Mouse (Mus musculus): Measurements from ENCODE around the gene Dlg2. TPM values are rescaled to one million over a fixed set of nuclear protein-coding genes. Genes with fewer than 3 reads are reported as not detected.

Gene Dlg2
- total RNA-seq, 4 experiments from 2014 or later, result 216 to 253 (median 244) TPM

DNA sequence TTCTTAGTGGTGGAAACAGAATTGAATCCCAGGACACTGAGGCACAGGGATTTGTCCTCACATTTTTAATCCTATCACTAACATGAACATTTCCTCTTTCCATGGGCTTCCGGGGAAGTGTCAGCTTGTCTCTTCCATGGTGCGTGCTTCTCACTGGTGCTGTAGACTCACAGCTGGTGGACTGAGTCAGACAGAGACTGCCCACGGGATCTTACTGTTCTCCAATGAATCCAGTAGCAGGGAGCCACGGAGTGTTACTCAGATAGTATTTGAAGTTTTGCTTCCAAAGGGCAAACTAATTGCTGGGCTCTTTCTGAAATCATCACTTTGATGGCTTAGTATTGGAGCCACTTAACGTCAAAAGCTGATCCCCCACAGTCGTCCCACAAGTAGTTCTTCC lies 963.9 kb downstream of the Dlg2 start:
- DNase-seq (ENCODE audit: low spot score in 2 of 2), result peak in 1 of 2 experiments; percentile 44

DNA sequence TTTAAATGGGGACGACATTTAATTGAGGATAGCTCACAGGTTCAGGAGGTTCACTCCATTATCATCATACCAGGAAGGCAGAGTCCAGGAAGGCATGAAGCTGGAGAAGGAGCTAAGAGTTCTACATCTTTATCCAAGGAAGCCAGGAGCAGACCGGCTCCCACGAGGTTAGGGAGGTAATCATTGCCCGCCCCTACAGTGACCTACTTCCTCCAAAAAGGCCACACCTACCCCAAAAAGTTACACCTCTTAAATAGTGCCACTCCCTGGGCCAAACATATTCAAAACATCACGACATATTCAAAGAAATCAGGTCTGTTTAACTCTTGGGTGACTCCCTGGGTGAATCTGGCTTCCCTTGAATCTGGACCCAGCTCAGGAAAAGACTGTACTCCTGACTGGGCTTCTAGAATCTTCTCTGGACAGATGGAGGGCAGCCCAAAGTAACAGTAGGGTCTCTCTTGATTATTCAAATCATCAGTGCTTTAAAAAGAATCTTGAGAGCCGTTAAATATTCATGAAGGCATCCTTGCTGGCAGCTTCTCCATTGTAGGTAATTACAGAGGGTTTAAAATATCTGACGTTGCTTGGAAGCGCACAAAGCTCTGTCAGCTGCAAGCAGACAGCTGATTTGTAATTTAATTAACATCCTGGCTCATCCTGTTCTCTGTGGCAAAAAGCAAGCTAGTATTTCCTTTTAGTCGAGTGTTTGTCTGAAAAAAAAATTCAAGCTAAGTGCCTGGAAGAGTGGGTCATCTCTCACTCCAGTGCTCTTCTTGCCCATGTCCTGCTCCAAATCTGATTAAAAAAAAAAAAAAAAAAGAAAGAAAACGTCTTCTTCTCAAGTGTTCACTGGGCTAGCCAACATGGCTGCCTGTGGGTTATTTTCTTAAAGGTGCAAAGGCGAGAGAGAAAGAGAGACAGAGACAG lies 966.2 kb downstream of the Dlg2 start:
- peak; percentile 46 to 57 for DNase-seq (ENCODE audit: low spot score in 2 of 2)

DNA sequence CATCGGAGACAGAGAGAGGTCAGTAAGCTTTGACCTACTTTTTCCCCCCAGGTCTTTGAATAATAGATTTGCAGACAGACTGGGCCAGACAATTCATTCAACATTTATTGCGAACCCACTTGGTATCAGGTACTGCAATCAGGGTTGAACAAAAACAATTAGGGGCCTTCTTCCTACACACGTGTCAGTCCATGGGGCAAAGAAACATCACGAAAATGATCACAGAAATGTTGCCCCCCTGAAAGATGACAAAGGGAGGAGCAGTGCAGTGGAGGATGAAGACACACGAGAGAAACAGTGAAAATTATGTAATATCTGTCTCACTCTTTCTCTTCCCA lies 966.9 kb downstream of the Dlg2 start:
- DNase-seq (ENCODE audit: low spot score in 2 of 2), result no peak

DNA sequence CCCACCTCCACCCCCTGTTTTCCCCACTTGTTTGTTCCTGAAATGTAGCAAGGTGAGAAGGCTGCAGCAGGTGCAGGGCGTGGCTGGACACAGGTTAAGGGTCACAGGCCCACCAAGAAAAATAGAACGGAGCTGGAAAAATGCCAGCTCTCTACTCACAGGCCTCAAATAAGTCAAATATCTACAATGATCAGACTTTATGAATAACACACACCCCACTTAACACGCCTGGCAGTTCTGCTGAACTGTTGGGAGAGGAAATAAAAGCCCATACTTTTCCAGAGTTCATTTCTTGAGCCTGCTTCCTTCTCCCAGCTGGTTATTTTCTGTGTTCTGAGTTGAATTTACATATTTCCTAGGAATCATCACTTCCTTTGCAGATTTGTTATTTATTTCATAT lies 967.4 kb downstream of the Dlg2 start:
- no peak for DNase-seq (ENCODE audit: low spot score in 2 of 2)

DNA sequence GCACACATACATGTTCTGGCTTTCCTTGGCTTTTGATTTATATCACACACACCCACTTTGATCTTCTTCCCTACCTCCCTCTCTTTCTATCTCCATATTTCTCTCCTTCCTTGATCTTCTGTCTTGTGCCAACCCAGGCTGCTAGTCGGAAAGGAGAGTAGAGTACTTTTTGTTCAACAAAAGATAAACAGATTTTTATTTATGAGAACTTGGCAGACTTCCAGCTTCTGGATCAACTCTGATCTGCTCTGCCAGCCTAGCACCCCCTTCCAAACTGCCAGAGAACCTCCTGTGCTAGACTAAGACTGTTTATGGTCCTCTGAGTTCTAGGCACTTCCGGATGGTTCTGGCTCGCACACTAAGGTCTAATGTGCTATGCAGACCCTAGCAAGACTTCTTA lies 968.3 kb downstream of the Dlg2 start:
- peak; percentile 41 to 48 for DNase-seq (ENCODE audit: low spot score in 2 of 2)

DNA sequence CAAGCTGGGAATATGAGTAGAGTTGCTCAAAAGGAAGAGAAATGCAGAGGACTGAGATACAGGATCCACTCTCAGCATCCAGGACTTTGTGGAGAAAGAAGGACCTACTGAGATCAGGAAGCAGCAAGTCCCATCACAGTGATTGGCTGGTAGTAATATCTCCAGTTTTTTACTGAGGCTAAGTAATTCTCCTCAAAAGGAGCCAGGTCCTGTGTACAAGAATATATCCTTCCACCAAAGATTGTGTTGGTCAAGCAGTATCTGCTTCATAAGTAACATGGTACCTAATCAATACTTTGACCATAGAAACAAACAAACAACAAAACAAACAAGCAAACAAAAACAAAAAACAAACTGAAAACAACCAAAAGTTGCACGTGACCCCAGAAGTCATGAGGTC lies 980.3 kb downstream of the Dlg2 start:
- DNase-seq (ENCODE audit: low spot score in 2 of 2), result no peak

DNA sequence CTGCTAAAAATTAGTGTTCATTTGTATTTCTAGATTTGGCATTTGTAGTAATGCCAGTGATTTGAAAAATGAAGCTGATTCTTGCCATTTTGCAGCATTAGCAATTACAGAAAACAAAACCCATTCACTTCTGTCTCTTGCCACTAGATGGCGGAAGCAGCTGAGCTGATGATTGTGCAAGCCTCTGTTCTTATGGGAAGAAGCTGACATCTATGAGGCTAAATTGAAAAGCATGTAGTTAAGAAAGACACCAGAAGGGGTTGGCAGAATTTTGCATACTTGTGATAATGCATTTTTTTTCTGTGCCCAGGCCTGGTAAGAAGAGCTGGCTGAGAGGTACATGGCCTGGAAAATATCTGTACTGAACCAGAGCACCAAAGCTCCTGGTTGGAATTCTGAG lies 980.7 kb downstream of the Dlg2 start:
- DNase-seq (ENCODE audit: low spot score in 2 of 2), result peak; percentile 60 to 76

DNA sequence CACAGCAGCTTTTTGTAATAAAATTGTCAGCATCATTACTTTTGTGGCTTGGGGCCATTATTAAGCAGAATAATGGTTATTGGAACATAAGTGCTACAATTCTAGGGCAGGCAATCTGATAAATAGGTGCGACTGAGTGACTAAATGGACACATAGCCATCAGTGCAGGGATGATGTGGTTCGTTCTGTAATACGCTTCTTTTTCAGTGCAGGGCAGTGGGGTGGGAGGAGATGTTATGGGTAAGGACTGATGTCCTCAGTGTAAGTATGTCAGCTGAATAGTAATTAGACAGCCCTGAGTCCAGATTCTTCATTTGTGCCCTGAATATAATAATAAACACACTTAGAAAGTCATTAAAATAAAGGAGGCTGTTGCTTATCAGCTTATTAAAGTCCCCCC lies 984.9 kb downstream of the Dlg2 start:
- no peak for DNase-seq (ENCODE audit: low spot score in 2 of 2)

DNA sequence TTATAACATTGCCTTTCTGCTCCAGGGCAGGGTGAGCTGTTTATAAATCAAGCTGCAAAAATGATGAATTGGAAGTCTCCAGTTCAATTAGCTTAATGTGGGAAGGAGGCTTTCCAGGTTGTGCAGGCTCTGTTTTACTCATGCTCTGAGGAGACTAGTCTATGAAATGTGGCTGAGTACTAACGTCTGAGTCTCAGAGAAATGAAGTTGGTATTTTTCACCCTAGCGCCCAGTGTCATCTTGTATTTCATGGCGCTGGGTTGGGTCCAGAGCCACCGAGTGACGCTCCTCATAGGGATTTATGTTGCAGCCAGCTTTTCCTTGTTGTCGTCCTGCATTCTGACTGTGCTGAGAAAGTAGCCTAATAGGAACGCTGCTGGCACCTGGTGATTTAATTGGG lies 986.8 kb downstream of the Dlg2 start:
- DNase-seq (ENCODE audit: low spot score in 2 of 2), result no peak

DNA sequence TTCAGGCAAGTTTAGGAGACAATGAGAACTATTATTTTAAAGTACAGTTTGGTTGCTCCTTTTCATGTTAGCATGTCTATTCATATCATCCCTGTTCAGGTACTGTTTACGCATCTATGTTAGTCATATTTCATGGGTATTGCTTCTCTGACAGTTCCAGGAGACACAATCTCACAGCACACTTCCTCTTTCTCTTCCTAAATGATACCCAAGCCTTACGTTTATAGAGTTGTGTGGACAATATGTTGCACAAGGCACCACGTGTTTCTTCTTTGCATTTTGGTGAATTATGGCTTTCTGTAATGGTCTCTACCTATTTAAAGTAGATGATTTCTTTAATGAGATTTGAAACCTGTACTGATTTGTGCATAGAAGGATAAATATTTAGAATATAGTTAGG lies 990.6 kb downstream of the Dlg2 start:
- DNase-seq (ENCODE audit: low spot score in 2 of 2), result no peak

DNA sequence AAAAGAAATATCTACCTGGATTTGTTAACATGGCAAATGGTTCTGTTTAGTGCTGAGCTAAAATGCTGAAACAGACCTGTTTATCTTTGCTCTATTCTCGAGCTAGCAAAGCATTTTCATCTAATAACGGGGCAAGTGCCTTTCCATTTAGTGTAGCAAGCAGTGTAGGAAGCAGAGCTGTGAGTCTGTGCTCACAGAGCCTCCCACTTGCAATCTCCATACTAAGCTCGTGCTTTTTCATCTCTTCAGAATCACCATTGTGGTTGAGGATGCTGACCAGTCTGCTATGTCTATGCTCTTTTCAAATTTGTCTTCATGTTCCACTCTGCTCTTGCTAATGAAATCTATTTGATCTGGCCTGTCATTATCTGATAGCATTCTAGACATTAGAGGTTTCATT lies 1002.7 kb downstream of the Dlg2 start:
- no peak for DNase-seq (ENCODE audit: low spot score in 2 of 2)

DNA sequence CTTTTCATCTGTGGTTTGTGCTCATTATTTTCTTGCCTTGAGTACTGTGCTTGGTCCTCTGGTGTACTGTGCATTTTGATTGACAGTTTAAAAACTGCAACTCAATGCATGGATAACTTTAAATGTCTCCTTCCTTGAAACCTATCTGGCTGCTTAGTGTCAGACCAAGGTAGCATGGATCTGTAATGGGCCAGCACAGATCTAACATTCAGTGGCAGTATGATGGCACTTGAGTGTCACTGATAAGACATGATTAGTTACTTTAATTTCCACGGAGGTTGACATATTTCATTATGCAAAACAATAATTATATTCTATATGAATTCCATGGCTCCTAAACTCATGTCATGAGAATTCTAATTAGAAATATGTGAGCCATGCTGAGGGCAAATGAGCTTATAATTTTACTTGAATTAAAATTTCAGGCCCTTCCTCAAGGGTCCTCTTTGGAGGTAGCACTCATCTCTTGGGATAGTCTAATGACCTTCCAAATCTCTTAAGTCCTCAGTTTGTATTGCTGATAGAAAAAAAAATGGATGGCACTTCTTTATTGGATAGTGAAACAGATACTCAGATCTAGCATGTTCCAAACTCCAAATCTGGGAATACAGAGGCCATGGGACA lies 1005.2 kb downstream of the Dlg2 start:
- DNase-seq (ENCODE audit: low spot score in 2 of 2), result no peak

DNA sequence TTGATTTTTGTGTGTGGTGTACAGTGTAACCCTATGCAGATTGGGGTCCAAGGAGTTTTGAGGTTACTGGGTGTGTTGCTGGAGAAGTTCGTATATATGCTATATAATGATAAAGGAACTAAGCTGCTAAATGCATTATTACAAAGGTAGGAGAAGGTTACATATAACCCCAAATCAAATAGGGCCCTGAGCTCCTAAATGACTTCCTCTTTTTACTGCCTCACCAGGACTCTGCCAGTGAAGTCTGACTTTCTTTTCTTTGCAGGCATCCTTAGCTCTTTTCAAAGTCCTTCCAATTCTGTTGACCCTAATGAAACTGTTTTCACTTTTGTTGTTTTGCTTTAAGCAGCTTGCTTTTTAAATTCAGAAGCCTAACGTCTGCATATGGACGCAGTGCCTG lies 1016.8 kb downstream of the Dlg2 start:
- DNase-seq (ENCODE audit: low spot score in 2 of 2), result no peak

DNA sequence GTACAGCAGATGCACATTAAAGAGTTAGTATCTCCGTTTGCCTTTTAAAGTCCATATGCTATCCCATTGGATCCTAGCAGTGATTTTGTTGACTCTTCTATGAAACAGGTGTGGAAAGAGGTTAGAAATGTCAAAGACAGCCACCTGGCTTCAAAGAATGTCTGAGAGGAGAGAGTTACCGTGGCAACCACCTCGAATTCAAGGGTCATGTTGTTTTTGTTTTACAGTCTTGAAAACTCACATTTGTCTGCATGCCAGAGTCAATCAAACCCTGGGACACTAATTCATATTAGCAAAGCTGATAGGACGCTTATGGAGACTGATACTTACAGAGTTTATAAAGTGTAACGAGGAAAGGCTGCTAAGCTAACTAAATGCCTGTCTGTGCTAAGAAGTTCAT lies 1019.1 kb downstream of the Dlg2 start:
- DNase-seq (ENCODE audit: low spot score in 2 of 2), result no peak

DNA sequence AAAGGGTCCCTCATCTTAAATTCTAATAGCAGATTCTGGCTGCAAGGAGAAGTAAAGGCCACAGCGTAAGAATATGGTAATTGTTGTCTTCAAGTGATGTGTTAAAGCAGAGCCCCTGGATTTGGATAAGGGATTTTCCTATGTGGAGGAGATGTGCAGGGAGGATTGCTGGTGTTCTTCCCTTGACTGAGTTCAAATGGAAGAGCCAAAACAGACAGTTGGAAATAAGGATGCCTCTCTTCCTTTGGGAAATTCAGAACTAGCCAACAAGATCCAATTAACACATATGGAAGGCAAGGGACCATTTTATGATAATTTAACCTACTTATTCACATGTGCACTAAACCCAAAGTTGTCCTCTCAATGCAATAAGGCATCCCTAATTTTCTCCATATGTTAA lies 1034.6 kb downstream of the Dlg2 start:
- no peak for DNase-seq (ENCODE audit: low spot score in 2 of 2)

DNA sequence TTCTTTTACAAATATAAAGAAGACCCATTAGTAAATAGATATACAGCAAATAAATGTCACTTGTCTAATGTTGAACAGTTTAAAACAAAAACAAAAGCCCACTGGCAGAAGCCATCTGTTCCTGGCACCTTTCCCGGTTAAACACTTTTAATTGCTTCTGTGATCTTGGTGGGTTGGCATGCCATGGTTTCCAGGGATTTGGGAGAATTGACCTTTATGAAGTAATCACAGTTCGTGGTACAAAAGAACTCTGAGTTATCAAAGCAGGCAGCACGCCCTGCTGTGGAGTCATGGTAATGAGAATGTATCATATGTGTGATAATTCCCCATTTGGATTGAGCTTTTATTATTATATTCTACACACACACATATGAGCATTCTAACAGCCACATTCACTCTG lies 1038.0 kb downstream of the Dlg2 start:
- DNase-seq (ENCODE audit: low spot score in 2 of 2), result peak; percentile 55 to 70

DNA sequence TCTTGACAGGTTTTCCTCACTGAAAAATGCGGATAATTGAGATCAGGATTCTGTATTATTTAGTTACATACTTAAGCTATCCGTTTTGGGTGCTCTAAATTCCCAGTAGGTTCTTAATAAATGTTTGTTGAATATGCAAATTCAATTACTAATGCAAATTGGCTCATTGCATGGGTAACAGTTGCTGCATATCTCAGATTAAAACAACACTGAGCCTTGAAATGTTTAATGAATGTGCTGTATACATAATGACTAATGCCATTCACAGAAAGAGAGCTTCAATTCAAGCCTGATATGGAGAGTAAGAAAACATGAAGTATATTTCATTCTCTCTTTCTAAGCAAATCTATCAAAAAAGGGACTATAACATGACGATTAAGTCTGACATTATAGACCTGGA lies 1039.8 kb downstream of the Dlg2 start:
- DNase-seq (ENCODE audit: low spot score in 2 of 2), result no peak

DNA sequence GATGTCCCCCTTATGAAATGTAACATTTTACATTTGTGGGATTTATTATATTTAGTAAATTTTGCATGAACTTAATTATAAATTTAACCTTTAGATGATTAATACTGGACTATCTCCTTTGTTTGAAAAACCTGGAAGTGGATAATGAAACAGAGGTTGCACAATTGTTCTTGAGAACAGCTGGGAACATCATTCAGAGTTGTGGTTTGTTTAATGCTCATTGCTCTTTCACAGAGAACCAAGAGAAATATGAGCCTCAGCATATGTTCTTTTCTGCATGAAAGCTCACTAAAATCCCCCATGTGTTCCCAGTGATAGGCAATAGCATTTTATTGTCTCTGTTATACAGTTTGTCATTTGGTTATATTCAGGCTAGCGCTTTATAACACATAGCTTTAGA lies 1049.4 kb downstream of the Dlg2 start:
- DNase-seq (ENCODE audit: low spot score in 2 of 2), result no peak

DNA sequence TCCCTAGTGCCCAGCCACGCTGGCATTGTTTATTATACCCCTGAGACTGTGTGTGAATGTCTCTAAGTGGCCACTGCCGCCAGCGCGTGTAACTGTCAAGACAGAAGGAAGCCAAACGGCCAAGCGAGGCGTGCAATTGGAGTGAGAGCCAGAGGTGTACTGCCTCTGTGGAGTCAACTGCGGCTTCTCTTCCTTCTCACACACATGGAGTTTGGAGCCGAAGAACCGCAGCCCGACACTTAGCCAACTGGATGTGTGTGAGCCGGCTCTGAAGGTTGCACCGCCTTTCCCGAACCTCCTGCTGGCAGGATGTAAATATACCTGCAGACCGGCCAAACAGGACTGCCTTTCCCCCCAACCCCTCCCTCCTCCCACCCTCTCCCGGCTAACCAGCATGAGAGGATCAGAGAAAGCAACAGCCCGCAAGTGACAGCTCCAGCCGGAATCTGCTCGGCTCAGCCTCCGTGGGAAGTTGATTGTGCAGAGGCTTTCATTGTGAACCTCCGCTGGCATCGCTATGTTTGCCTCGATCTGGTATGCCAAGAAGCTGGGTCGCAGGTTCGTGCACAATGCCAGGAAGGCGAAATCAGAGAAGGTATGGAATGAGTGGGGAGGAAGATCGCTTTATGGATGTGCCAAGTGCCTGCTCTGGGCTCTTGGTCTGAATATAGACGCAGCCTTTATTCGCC lies 1066.3 kb downstream of the Dlg2 start:
- DNase-seq (ENCODE audit: low spot score in 2 of 2), result peak in 1 of 2 experiments; percentile 48

DNA sequence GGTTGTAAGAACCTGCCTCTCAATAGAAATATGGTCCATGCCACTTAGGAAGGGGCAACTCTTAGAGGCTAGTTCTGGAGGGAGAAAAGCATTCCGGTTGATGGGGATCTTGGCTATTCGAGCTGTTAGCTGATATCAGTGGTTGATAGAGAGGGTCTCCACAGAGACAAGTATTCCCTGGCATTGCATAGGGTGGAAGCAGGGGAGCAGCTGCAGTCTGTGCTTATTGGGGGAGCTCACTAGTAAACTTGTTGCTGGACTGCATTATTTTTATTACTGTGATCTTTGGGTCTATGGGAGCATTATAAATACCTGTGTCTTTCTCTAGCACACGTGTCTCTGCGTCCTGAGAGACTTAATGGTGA lies 1066.8 kb downstream of the Dlg2 start:
- no peak for DNase-seq (ENCODE audit: low spot score in 2 of 2)

DNA sequence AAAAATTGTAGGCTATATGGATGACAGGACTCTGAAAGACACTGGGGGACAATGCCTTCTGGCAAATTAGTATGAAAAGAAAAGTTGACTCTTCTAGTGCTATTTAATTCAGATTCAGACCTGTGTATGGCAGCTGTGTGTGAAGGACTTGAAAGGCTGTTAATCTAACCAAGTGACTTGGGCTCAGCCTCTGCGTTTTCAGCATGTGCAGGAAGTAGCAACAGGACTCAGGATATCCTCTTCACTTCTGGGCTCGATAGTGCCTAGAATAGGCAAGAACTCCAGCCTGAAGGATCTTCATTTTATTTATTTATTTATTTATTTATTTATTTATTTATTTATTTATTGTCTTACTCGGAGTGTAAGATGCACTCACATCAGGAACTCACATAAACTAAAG lies 1068.1 kb downstream of the Dlg2 start:
- DNase-seq (ENCODE audit: low spot score in 2 of 2), result no peak

DNA sequence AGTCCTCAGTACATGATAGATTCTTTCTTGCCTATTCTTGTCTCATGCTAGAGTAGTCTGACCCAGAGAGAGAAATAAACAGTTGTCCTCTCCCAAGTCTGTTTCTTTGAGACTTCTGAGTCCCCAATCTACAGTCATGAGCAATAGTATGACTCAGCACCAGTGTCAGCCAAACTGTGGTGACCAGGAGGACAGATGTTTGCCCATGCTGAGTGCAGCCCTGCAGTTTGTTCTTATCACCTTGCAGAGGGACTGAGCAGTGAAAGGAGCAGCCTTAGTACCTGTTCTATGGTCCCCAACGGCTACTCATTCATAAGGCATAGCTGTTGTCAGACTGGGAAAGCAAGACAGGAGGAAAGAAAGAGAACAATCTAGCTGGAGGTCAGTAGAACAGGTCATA lies 1072.3 kb downstream of the Dlg2 start:
- DNase-seq (ENCODE audit: low spot score in 2 of 2), result no peak

DNA sequence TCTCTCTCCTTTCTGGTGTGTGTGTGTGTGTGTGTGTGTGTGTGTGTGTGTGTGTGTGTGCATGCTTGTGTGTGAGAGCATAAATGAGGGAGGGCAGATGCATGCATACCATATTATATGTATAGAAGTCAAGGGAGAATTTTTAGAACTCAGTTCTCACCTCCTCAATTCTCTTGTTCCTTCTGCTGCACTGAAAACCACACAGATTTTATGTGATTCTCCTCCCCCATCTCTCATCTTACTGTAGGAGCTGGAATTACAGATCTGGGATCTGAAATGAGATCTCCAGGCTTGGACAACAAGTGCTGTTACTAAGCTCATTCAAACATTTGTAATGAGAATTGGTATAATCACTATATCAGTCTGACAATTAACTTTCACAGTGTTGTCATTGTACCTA lies 1081.1 kb downstream of the Dlg2 start:
- DNase-seq (ENCODE audit: low spot score in 2 of 2), result no peak
